Mouse (Mus musculus): Measurements from ENCODE around the gene Mrps5. TPM values are rescaled to one million over a fixed set of nuclear protein-coding genes. Genes with fewer than 3 reads are reported as not detected.

Gene Mrps5
- polyA plus RNA-seq, 1 experiment from 2014 or later: 132 TPM

Other genes with a start within 250 kb of the Mrps5 start
- not detected in 2 replicates for gene Astl, start 248.6 kb upstream of the Mrps5 start, polyA plus RNA-seq (2014; fragmentation: Nextera tagmentation; extraction: Ambion mirVana)
- gene Adra2b, start 224.0 kb upstream of the Mrps5 start, polyA plus RNA-seq (2014; fragmentation: Nextera tagmentation; extraction: Ambion mirVana): 10.2 and 12.0 TPM in 2 replicates
- 0.30 and 0.34 TPM in 2 replicates for gene Gpat2, start 162.0 kb upstream of the Mrps5 start, polyA plus RNA-seq (2014; fragmentation: Nextera tagmentation; extraction: Ambion mirVana)
- 30.3 and 30.6 TPM in 2 replicates for gene Fahd2a, start 142.7 kb upstream of the Mrps5 start, polyA plus RNA-seq (2014; fragmentation: Nextera tagmentation; extraction: Ambion mirVana)
- 2.0 and 2.3 TPM in 2 replicates for gene Kcnip3, start 65.1 kb upstream of the Mrps5 start, polyA plus RNA-seq (2014; fragmentation: Nextera tagmentation; extraction: Ambion mirVana)
- 0.39 TPM in 1 of 2 replicates, not detected in the other for gene Prom2, start 45.8 kb upstream of the Mrps5 start, polyA plus RNA-seq (2014; fragmentation: Nextera tagmentation; extraction: Ambion mirVana)
- 3.1 and 4.0 TPM in 2 replicates for gene Zfp661, start 128 bp upstream of the Mrps5 start, polyA plus RNA-seq (2014; fragmentation: Nextera tagmentation; extraction: Ambion mirVana)
- gene Mal, start 69.5 kb downstream of the Mrps5 start, polyA plus RNA-seq (2014; fragmentation: Nextera tagmentation; extraction: Ambion mirVana): 1.2 and 1.8 TPM in 2 replicates
- 2.5 and 3.8 TPM in 2 replicates for gene Mall, start 142.7 kb downstream of the Mrps5 start, polyA plus RNA-seq (2014; fragmentation: Nextera tagmentation; extraction: Ambion mirVana)
- gene Nphp1, start 201.7 kb downstream of the Mrps5 start, polyA plus RNA-seq (2014; fragmentation: Nextera tagmentation; extraction: Ambion mirVana): 12.1 and 15.4 TPM in 2 replicates
- 37.9 and 40.3 TPM in 2 replicates for gene Mtln, start 205.3 kb downstream of the Mrps5 start, polyA plus RNA-seq (2014; fragmentation: Nextera tagmentation; extraction: Ambion mirVana)
- gene Bub1, start 244.6 kb downstream of the Mrps5 start, polyA plus RNA-seq (2014; fragmentation: Nextera tagmentation; extraction: Ambion mirVana): 19.2 and 24.7 TPM in 2 replicates